Mouse (Mus musculus): ENCODE measurements around the gene 6430628N08Rik. TPM values are rescaled to one million over a fixed set of nuclear protein-coding genes. Genes with fewer than 3 reads are reported as not detected.

Gene 6430628N08Rik
- polyA plus RNA-seq, 1 experiment from 2014 or later, result not detected

DNA sequence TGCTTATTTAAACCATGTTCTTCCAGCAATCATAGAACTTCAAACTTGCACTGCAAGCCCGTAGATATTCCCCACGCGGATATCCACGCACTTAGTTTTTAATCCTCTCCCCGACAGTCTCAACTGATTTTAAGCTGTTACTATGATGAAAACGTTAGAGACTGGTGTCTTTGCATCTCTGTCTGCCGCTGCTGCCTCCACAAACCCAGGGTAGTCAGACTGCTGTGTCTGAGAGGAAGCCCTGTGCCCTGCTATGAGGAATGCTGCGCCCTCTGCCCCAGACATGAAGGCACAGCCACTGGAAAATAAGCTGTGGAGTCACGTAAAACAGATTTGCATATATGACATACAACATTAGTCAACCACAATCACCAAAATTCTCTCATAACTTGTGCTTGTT, 11.6 kb upstream of the 6430628N08Rik start:
- H3K4me3 ChIP-seq (ENCODE audit: low read depth, low read length), result no peak overlapping the region
- no peaks in the 10 kb centered on the region for H3K27me3 ChIP-seq (replicated peaks; ENCODE audit: control insufficient read depth, insufficient read depth, low read length)
- 37% methylated on average over 9 of the region's 9 CpGs for WGBS
- H3K27ac ChIP-seq (ENCODE audit: low read depth, low read length), result 0 out of 2 replicates have a peak overlapping the region, but pooled peaks have one; percentile 14
- H3K9me3 ChIP-seq (replicated peaks; ENCODE audit: control insufficient read depth, low read length), result no peaks in the 10 kb centered on the region
- 0 out of 2 replicates have a peak, but pooled peaks cover 4% of the 10 kb centered on the region for H3K36me3 ChIP-seq (ENCODE audit: control insufficient read depth, insufficient read depth, low read length)
- H3K4me1 ChIP-seq (ENCODE audit: control insufficient read depth, insufficient read depth, low read length), result peaks cover 26% of the 10 kb centered on the region
- H3K9ac ChIP-seq (ENCODE audit: low read length), result no peak overlapping the region
- ATAC-seq (no peak), DNase-seq (ENCODE audit: low spot score) (no peak)
- H3K4me2 ChIP-seq (ENCODE audit: low read length), result no peak overlapping the region; the same call in 1 of the 2 replicates

DNA sequence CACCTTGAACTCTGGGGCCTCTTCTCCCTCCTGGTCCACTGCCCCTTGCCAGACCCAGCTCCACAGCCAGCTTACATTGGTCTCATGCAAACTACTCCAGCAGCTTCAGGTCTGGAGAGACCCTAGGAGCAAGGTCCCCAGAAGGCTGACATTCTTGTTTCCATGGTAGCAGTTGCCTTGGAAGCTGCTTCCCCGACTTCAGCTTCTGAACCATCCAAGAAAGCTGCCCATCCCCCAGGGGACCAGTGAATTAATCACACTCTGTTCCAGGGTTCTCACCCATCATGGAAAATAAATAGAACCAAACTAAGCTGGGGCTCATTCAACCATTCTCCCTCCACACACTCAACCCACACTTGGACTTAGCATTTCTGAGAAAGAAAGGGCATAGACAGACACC, 9.3 kb upstream of the 6430628N08Rik start:
- Histone ChIP-seq H3K4me3 (ENCODE audit: low read depth, low read length) (no peak overlapping the region), H3K9ac (ENCODE audit: low read length) (no peak overlapping the region), H3K27me3 (replicated peaks; ENCODE audit: control insufficient read depth, insufficient read depth, low read length) (no peaks in the 10 kb centered on the region), H3K9me3 (replicated peaks; ENCODE audit: control insufficient read depth, low read length) (no peaks in the 10 kb centered on the region), H3K36me3 (ENCODE audit: control insufficient read depth, insufficient read depth, low read length) (no peaks in the 10 kb centered on the region), H3K4me2 (ENCODE audit: low read length) (no peak overlapping the region), H3K4me1 (ENCODE audit: control insufficient read depth, insufficient read depth, low read length) (peaks cover 26% of the 10 kb centered on the region), H3K27ac (ENCODE audit: low read depth, low read length) (no peak overlapping the region; the same call in 1 of the 2 replicates)
- WGBS, result 0% methylated on average over 1 of the region's 1 CpGs
- DNase-seq (ENCODE audit: low spot score), result peak; percentile 84
- peak; percentile 41; the same call in 1 of the 2 replicates for ATAC-seq

DNA sequence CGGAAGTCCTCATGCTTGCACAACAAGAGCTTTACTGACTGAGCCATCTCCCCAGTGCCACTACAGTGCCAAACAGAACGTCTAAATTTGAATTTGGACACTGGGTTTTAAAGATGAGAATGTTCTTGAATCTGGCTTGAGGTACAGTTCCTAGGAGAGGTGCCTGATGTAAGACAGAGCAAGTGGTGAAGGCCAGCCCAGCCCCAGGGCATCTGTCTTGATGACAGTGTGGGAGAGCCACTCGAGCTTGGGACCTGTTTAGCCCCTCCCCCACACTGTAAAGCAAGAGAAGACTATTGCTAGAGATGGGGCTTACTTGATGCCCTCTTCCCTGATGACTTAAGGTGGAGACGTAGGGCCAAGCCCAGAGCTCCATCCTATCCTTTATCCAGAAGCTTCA, 8.3 kb upstream of the 6430628N08Rik start:
- Histone ChIP-seq H3K4me3 (ENCODE audit: low read depth, low read length) (no peak overlapping the region), H3K4me2 (ENCODE audit: low read length) (no peak overlapping the region), H3K36me3 (ENCODE audit: control insufficient read depth, insufficient read depth, low read length) (no peaks in the 10 kb centered on the region), H3K4me1 (ENCODE audit: control insufficient read depth, insufficient read depth, low read length) (peaks cover 26% of the 10 kb centered on the region), H3K27me3 (replicated peaks; ENCODE audit: control insufficient read depth, insufficient read depth, low read length) (no peaks in the 10 kb centered on the region), H3K9ac (ENCODE audit: low read length) (no peak overlapping the region), H3K9me3 (replicated peaks; ENCODE audit: control insufficient read depth, low read length) (no peaks in the 10 kb centered on the region), H3K27ac (ENCODE audit: low read depth, low read length) (no peak overlapping the region; the same call in 1 of the 2 replicates)
- ATAC-seq (no peak), DNase-seq (ENCODE audit: low spot score) (no peak)
- 69% methylated on average over 4 of the region's 4 CpGs for WGBS

DNA sequence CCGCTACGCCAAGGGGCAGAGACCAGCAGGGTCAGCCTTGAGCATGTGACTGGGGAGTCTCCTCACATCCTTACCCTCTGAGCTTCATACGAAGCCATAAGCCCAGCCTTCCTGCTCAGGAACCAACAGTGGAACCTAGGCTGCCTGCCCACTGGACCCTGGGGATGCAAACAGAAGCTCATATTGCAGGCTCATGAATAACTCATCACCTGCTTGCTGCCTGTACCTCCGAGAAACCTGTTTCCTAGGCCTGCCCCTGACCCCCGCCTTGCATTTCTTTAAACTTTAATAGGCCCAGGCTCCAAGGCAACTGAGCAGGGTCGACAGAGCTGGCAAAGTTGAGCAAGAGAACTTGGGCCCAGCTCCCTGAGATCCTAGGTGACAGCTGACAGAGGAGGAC, 6.4 kb upstream of the 6430628N08Rik start, which contains the start of gene Kncn:
Gene Kncn, plus strand, starts transcription at position 379 of the 400 bp plus-strand sequence.
- H3K9ac ChIP-seq (ENCODE audit: low read length), result no peak within 1 kb of the TSS
- no peak within 1 kb of the TSS for H3K27ac ChIP-seq (ENCODE audit: low read depth, low read length)
- 79% methylated on average over 6 of the region's 6 CpGs for WGBS

DNA sequence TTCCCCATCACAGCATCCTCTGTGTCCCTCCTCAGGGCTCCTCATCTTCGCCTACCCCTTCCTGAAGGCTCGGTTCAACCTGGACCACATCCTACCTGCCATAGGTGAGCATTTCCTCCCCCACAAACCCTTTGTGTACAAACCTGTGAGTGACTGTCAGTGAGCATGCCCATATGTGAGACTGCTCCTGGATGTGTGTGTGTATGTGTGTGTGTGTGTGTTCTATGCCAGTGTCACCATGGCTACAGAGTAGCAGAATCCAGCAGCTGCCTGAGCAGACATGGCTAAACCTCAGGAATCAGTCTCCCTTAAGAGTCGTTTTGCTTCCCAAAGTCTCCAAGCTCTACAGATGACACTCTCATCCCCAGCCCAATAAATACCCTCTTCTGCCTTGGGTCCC, 4.6 kb upstream of the 6430628N08Rik start:
- DNase-seq (ENCODE audit: low spot score), result peak; percentile 55
- ATAC-seq, result no peak
- H3K4me1 ChIP-seq (ENCODE audit: control insufficient read depth, insufficient read depth, low read length), result peaks cover 12% of the 10 kb centered on the region
- H3K4me2 ChIP-seq (ENCODE audit: low read length), result no peak overlapping the region
- no peaks in the 10 kb centered on the region for H3K36me3 ChIP-seq (ENCODE audit: control insufficient read depth, insufficient read depth, low read length)
- no peak overlapping the region for H3K9ac ChIP-seq (ENCODE audit: low read length)
- peaks cover 9% of the 10 kb centered on the region for H3K27me3 ChIP-seq (replicated peaks; ENCODE audit: control insufficient read depth, insufficient read depth, low read length)
- WGBS, result 74% methylated on average over 3 of the region's 3 CpGs
- H3K4me3 ChIP-seq (ENCODE audit: low read depth, low read length), result no peak overlapping the region
- H3K9me3 ChIP-seq (replicated peaks; ENCODE audit: control insufficient read depth, low read length), result no peaks in the 10 kb centered on the region
- H3K27ac ChIP-seq (ENCODE audit: low read depth, low read length), result no peak overlapping the region

More for the DNA sequence above, 6.4 kb upstream of the 6430628N08Rik start, which contains the start of gene Kncn:
- Histone ChIP-seq H3K36me3 (ENCODE audit: control insufficient read depth, insufficient read depth, low read length) (no peaks in the 10 kb centered on the region), H3K9me3 (replicated peaks; ENCODE audit: control insufficient read depth, low read length) (no peaks in the 10 kb centered on the region), H3K4me1 (ENCODE audit: control insufficient read depth, insufficient read depth, low read length) (peaks cover 13% of the 10 kb centered on the region), H3K4me2 (ENCODE audit: low read length) (no peak within 1 kb of the TSS), H3K27me3 (replicated peaks; ENCODE audit: control insufficient read depth, insufficient read depth, low read length) (no peaks in the 10 kb centered on the region; the same call in 1 of the 2 replicates), H3K4me3 (ENCODE audit: low read depth, low read length) (no peak within 1 kb of the TSS)
- DNase-seq (ENCODE audit: low spot score) (no peak), ATAC-seq (no peak)

DNA sequence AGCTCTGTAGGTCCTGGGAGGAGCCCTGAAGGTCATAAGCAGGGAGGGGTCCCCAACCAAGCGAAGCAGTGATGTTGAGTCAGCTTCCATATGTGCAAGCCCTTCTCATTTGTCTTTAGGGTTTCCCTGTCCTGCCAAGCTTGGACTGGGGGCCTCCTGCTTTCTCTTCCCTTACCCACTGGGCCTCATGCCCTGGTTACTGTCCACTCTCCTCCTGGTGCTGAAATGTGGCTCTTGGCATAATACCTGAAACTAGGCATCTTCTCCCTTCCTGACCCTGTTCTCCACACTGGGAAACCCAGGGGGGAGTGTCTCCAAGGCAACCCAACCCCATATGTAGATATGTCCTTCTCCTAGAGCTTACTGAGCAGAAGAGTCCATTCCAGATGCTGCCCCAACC, 3.6 kb upstream of the 6430628N08Rik start:
- whole genome bisulfite sequencing, result 43% methylated on average over 1 of the region's 1 CpGs
- Histone ChIP-seq H3K9me3 (replicated peaks; ENCODE audit: control insufficient read depth, low read length) (no peaks in the 10 kb centered on the region), H3K4me3 (ENCODE audit: low read depth, low read length) (no peak overlapping the region), H3K27me3 (replicated peaks; ENCODE audit: control insufficient read depth, insufficient read depth, low read length) (peaks cover 13% of the 10 kb centered on the region), H3K4me2 (ENCODE audit: low read length) (no peak overlapping the region), H3K36me3 (ENCODE audit: control insufficient read depth, insufficient read depth, low read length) (no peaks in the 10 kb centered on the region), H3K27ac (ENCODE audit: low read depth, low read length) (no peak overlapping the region), H3K9ac (ENCODE audit: low read length) (no peak overlapping the region), H3K4me1 (ENCODE audit: control insufficient read depth, insufficient read depth, low read length) (peaks cover 3% of the 10 kb centered on the region; the same call in 1 of the 2 replicates)
- no peak for DNase-seq (ENCODE audit: low spot score)
- ATAC-seq, result no peak

DNA sequence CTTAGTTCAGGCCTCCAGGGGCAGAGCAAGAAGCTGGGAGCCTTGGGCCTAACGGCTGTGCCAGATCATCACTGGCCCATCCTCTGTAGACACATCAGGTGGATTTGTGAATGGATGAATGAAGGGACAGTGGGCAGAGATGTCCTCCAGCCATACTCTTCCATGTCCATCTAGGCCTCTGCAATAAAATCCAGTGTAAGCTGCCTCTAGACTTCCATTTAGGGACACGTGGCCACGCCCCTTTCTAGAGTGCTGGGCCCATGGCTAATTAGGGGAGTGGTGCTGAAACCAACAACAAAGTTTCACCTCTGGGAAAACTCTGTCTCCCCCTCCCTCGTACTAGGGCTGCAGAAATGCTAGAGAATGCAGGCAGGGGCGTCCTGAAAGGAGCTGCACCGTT, 399 bp upstream of the 6430628N08Rik start:
- ATAC-seq, result no peak
- DNase-seq (ENCODE audit: low spot score), result peak; percentile 36
- 9% methylated on average over 6 of the region's 6 CpGs for WGBS

DNA sequence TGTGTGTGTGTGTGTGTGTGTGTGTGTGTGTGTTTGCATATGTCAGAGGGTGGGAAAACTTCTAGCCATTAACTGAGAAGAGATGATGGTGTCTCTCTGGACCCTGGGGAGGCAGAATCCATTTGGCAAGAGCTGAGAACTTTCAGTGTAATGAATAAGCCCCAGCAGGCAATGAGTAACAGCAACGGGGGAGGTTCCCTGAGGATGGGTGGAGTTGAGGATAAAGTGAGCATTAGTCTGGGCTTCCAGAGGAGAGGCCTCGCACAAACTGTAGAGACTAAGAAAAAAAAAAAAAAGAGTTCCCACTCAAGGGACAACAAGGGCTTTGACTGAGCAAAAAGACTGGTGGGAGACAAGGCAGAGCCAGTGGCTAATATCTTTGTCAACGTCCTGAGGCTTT, 3.8 kb downstream of the 6430628N08Rik start:
- Histone ChIP-seq H3K4me1 (ENCODE audit: control insufficient read depth, insufficient read depth, low read length) (peaks cover 6% of the 10 kb centered on the region; the same call in 1 of the 2 replicates), H3K27ac (ENCODE audit: low read depth, low read length) (no peak overlapping the region), H3K9ac (ENCODE audit: low read length) (no peak overlapping the region), H3K27me3 (replicated peaks; ENCODE audit: control insufficient read depth, insufficient read depth, low read length) (peaks cover 34% of the 10 kb centered on the region), H3K4me2 (ENCODE audit: low read length) (no peak overlapping the region), H3K9me3 (replicated peaks; ENCODE audit: control insufficient read depth, low read length) (no peaks in the 10 kb centered on the region), H3K4me3 (ENCODE audit: low read depth, low read length) (no peak overlapping the region), H3K36me3 (ENCODE audit: control insufficient read depth, insufficient read depth, low read length) (no peaks in the 10 kb centered on the region)
- DNase-seq (ENCODE audit: low spot score) (no peak), ATAC-seq (no peak)
- 11% methylated on average over 3 of the region's 3 CpGs for WGBS

More for the DNA sequence above, 399 bp upstream of the 6430628N08Rik start:
- peaks cover 13% of the 10 kb centered on the region for H3K27me3 ChIP-seq (replicated peaks; ENCODE audit: control insufficient read depth, insufficient read depth, low read length)
- peak overlapping the region; percentile 54 for H3K4me2 ChIP-seq (ENCODE audit: low read length)
- H3K27ac ChIP-seq (ENCODE audit: low read depth, low read length), result no peak overlapping the region
- no peaks in the 10 kb centered on the region for H3K36me3 ChIP-seq (ENCODE audit: control insufficient read depth, insufficient read depth, low read length)
- peak overlapping the region; percentile 17 for H3K4me3 ChIP-seq (ENCODE audit: low read depth, low read length)
- no peaks in the 10 kb centered on the region for H3K9me3 ChIP-seq (replicated peaks; ENCODE audit: control insufficient read depth, low read length)
- peak overlapping the region; percentile 35; the same call in 1 of the 2 replicates for H3K9ac ChIP-seq (ENCODE audit: low read length)
- peaks cover 3% of the 10 kb centered on the region; the same call in 1 of the 2 replicates for H3K4me1 ChIP-seq (ENCODE audit: control insufficient read depth, insufficient read depth, low read length)

DNA sequence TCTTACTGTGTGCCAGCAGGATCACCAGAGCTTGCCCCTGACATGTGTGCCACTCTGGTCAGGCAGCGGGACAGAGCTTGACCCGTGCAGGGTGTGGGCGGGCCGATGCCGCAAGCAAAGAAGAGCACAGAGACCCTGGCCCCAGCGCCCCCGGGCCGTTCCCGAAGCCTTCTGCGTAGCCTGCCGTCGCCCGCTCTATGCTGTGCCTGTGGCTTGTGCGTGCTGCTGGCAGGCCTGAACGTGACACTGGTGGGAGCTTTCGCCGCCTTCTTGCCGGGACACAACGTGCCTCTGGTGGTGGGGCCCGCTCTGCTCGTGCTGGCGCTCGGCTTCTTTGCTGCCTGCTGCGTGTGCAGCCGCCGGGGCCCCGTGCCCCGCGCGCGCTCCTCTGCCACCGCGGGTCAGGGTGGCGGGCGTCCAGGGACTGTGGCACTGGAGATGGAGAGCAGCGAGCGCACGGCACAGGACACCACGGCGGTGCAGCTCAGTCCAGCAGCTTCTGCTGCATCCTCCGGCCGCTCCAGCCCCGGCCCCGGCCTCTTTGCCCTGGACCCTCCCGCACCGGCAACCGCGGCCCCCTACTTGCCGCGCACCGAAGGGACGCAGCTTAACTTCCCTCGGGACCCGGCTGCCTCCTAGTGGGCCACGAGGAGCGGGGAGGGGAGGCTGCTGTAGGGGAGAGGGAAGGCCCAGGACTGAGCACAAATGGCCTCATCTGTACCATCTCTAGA, 7.6 kb downstream of the 6430628N08Rik start:
- Histone ChIP-seq H3K36me3 (ENCODE audit: control insufficient read depth, insufficient read depth, low read length) (no peaks in the 10 kb centered on the region), H3K4me3 (ENCODE audit: low read depth, low read length) (peak overlapping the region; percentile 37), H3K4me1 (ENCODE audit: control insufficient read depth, insufficient read depth, low read length) (0 out of 2 replicates have a peak, but pooled peaks cover 3% of the 10 kb centered on the region), H3K27ac (ENCODE audit: low read depth, low read length) (no peak overlapping the region), H3K27me3 (replicated peaks; ENCODE audit: control insufficient read depth, insufficient read depth, low read length) (peaks cover 37% of the 10 kb centered on the region), H3K9ac (ENCODE audit: low read length) (peak overlapping the region; percentile 55), H3K9me3 (replicated peaks; ENCODE audit: control insufficient read depth, low read length) (no peaks in the 10 kb centered on the region), H3K4me2 (ENCODE audit: low read length) (peak overlapping the region; percentile 79)
- DNase-seq (ENCODE audit: low spot score), result peak; percentile 41
- peak; percentile 68 for ATAC-seq
- under 1% methylated on average over 50 of the region's 56 CpGs for WGBS

Measured in forebrain, embryonic 14.5 days (tissue).